Mouse (Mus musculus): ENCODE results near the gene Gm973.

- TF ChIP-seq TAL1 (IDR thresholded peaks at IDR 0.05; ENCODE audit: low read length) (no peak), GATA1 (IDR thresholded peaks at IDR 0.05; ENCODE audit: low read length) (no peak)
These were observed 25.4 kb downstream of the Gm973 start for GRCm38 (mm10) chr1:59541271-59542020.
